ENCODE assay signal across 8 mouse cellular contexts in the genomic region with DNA sequence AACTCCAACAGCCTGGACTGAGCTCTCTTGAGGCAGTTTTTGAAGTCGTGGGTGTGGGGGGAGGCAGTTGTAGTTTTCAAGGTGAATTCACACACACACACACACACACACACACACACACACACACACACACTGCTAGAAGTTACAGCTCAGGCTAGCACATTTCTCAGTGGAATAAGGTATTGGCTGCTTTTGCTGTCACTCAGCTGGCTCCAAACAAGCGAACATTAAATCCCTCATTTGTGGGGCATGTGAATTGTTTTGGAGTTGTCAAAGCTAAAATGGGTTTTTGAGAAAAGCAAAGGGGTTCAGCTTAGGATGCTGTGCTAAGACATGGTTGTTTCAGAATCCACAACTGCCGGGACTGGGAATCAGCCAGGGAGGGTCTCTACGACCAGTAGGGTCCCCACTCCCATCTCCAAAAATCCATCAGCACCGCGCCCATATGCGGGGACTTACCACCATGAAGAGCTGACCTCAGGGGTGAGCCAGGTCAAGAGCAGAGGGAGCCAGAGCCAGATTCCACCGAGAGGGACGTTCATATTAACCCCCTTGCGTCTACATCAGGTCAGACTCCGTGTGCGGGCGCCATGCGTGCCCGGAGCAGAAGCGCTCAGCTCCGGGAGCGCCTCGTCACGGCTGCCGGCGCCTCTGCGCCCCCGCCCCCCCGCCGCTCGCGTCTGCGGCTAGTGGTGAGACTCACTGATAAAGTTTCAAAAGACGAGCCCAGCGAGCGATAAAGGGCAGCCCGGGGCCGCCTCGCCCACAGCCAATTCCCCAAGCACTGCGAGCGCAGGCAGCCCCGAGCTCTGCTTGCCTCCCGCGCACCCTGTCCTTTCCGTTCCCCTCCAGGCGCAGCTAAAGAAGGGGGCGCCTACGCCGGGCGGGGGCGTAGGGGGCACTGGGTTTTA. TPM values are rescaled to one million over a fixed set of nuclear protein-coding genes. Genes with fewer than 3 reads are reported as not detected.
A peak's percentile ranks its signal among the peaks of the same experiment; 100 is the strongest.
DNase-seq lines count a peak whose midpoint lies in the region; ATAC-seq and TF ChIP-seq lines count a peak whose summit lies in the region.

A gene (minus strand): TSS at position 840 of the 911 bp plus-strand sequence.

- DNase-seq in gastrocnemius, postnatal 10 days: peak; percentile 12
- no peak for DNase-seq in gastrocnemius, adult 8-10 months (ENCODE audit: low spot score in 2 of 2)
- peak; percentile 42 for DNase-seq in G1E (ENCODE audit: low spot score)
- no peak for DNase-seq in hindbrain, embryonic 14.5 days (ENCODE audit: low spot score)
- no peak for DNase-seq in spleen, postnatal 10 days (ENCODE audit: low spot score in 2 of 2)

- peak within 1 kb of the TSS; percentile 65 for H3K9ac ChIP-seq in embryonic facial prominence, embryonic 13.5 days
- peak within 1 kb of the TSS; percentile 45 for H3K9ac ChIP-seq in hindbrain, embryonic 14.5 days
- H3K9ac ChIP-seq in lung, embryonic 16.5 days (ENCODE audit: low read length): peak within 1 kb of the TSS; percentile 69
- no peak within 1 kb of the TSS; the same call in 1 of the 2 replicates for H3K9ac ChIP-seq in stomach, embryonic 14.5 days (replicated peaks; ENCODE audit: low read depth, low read length)

- peak within 1 kb of the TSS; percentile 95 for H3K4me2 ChIP-seq in embryonic facial prominence, embryonic 13.5 days
- peak within 1 kb of the TSS; percentile 78 for H3K4me2 ChIP-seq in hindbrain, embryonic 14.5 days (replicated peaks)
- peak within 1 kb of the TSS; percentile 80 for H3K4me2 ChIP-seq in lung, embryonic 16.5 days (ENCODE audit: low read depth, low read length)
- peak within 1 kb of the TSS; percentile 88 for H3K4me2 ChIP-seq in stomach, embryonic 14.5 days (replicated peaks; ENCODE audit: low read depth, low read length)

- TF ChIP-seq CTCF in G1E (IDR thresholded peaks at IDR 0.05; ENCODE audit: low read depth, low read length): no peak

- H3K27me3 ChIP-seq in G1E (ENCODE audit: insufficient read depth, low read length): peaks cover 46% of the 10 kb centered on the region
- H3K27me3 ChIP-seq in embryonic facial prominence, embryonic 13.5 days: peaks cover 48% of the 10 kb centered on the region
- H3K27me3 ChIP-seq in hindbrain, embryonic 14.5 days (ENCODE audit: control insufficient read depth, insufficient read depth, low read length): peaks cover 53% of the 10 kb centered on the region
- peaks cover 34% of the 10 kb centered on the region for H3K27me3 ChIP-seq in lung, embryonic 16.5 days (ENCODE audit: control insufficient read depth, insufficient read depth, low read depth, low read length)
- H3K27me3 ChIP-seq in stomach, embryonic 14.5 days (ENCODE audit: control insufficient read depth, insufficient read depth, low read length): peaks cover 17% of the 10 kb centered on the region

- ATAC-seq in G1E (ENCODE audit: extremely low read depth, insufficient number of reproducible peaks, low FRiP score, poor library complexity, severe bottlenecking): peak; percentile 66
- peak; percentile 60; the same call in 1 of the 2 replicates for ATAC-seq in embryonic facial prominence, embryonic 13.5 days (ENCODE audit: insufficient number of reproducible peaks, insufficient read depth, low FRiP score, low TSS enrichment, low read depth)
- no peak; the same call in 1 of the 2 replicates for ATAC-seq in hindbrain, embryonic 14.5 days (ENCODE audit: low FRiP score)
- ATAC-seq in lung, embryonic 16.5 days (ENCODE audit: low read depth): peak; percentile 48
- ATAC-seq in stomach, embryonic 14.5 days (ENCODE audit: insufficient number of reproducible peaks, insufficient read depth, low FRiP score, low read depth): peak; percentile 59; the same call in 1 of the 2 replicates

- H3K9me3 ChIP-seq in G1E (replicated peaks): no peaks in the 10 kb centered on the region
- H3K9me3 ChIP-seq in embryonic facial prominence, embryonic 13.5 days: no peaks in the 10 kb centered on the region
- H3K9me3 ChIP-seq in hindbrain, embryonic 14.5 days (ENCODE audit: control insufficient read depth, low read length): no peaks in the 10 kb centered on the region
- no peaks in the 10 kb centered on the region for H3K9me3 ChIP-seq in lung, embryonic 16.5 days (ENCODE audit: control insufficient read depth, low read length)
- H3K9me3 ChIP-seq in stomach, embryonic 14.5 days (ENCODE audit: control insufficient read depth, low read depth, low read length): no peaks in the 10 kb centered on the region

- no peaks in the 10 kb centered on the region for H3K36me3 ChIP-seq in G1E (replicated peaks)
- no peaks in the 10 kb centered on the region for H3K36me3 ChIP-seq in embryonic facial prominence, embryonic 13.5 days
- H3K36me3 ChIP-seq in hindbrain, embryonic 14.5 days (replicated peaks; ENCODE audit: control insufficient read depth, insufficient read depth): no peaks in the 10 kb centered on the region
- no peaks in the 10 kb centered on the region for H3K36me3 ChIP-seq in lung, embryonic 16.5 days (ENCODE audit: control insufficient read depth, insufficient read depth, low read length)
- H3K36me3 ChIP-seq in stomach, embryonic 14.5 days (ENCODE audit: control insufficient read depth, insufficient read depth, low read length): no peaks in the 10 kb centered on the region

- H3K27ac ChIP-seq in embryonic facial prominence, embryonic 13.5 days: no peak within 1 kb of the TSS
- no peak within 1 kb of the TSS for H3K27ac ChIP-seq in hindbrain, embryonic 14.5 days
- H3K27ac ChIP-seq in lung, embryonic 16.5 days (ENCODE audit: low read length): peak within 1 kb of the TSS; percentile 89
- no peak within 1 kb of the TSS for H3K27ac ChIP-seq in stomach, embryonic 14.5 days (ENCODE audit: low read length)

- WGBS in embryonic facial prominence, embryonic 13.5 days: under 1% methylated on average over 46 of the region's 47 CpGs
- under 1% methylated on average over 47 of the region's 47 CpGs for WGBS in hindbrain, embryonic 14.5 days
- WGBS in lung, embryonic 16.5 days: under 1% methylated on average over 47 of the region's 47 CpGs
- WGBS in stomach, embryonic 14.5 days: 1% methylated on average over 46 of the region's 47 CpGs

- peaks cover 23% of the 10 kb centered on the region for H3K4me1 ChIP-seq in G1E (ENCODE audit: insufficient read depth, low read depth, low read length)
- H3K4me1 ChIP-seq in embryonic facial prominence, embryonic 13.5 days: peaks cover 25% of the 10 kb centered on the region
- peaks cover 10% of the 10 kb centered on the region for H3K4me1 ChIP-seq in hindbrain, embryonic 14.5 days (replicated peaks; ENCODE audit: control insufficient read depth, insufficient read depth, low read length)
- peaks cover 12% of the 10 kb centered on the region for H3K4me1 ChIP-seq in lung, embryonic 16.5 days (replicated peaks; ENCODE audit: control insufficient read depth, insufficient read depth, low read length)
- peaks cover 8% of the 10 kb centered on the region for H3K4me1 ChIP-seq in stomach, embryonic 14.5 days (ENCODE audit: control insufficient read depth, insufficient read depth, low read length)

- H3K4me3 ChIP-seq in G1E (ENCODE audit: low read depth, low read length): peak within 1 kb of the TSS; percentile 63
- peak within 1 kb of the TSS; percentile 54 for H3K4me3 ChIP-seq in embryonic facial prominence, embryonic 13.5 days
- H3K4me3 ChIP-seq in hindbrain, embryonic 14.5 days (replicated peaks; ENCODE audit: low read length): peak within 1 kb of the TSS; percentile 43
- H3K4me3 ChIP-seq in lung, embryonic 16.5 days (ENCODE audit: low read length): peak within 1 kb of the TSS; percentile 55
- peak within 1 kb of the TSS; percentile 46 for H3K4me3 ChIP-seq in stomach, embryonic 14.5 days (ENCODE audit: low read depth, low read length)

RNA-seq across cellular contexts. Expression of the gene that starts here (rescaled TPM):
- 1 to 10 TPM in 1 of 2 experiments, under 1 TPM in 1; 0.54 to 1.2 TPM for total RNA-seq in gastrocnemius, postnatal 10 days (2021)
- total RNA-seq in gastrocnemius, adult 8-10 months (2022): under 1 TPM in 2 of 4 experiments, not detected in 2; 0.21 to 0.34 TPM
- 0.44 and 1.4 TPM in 2 replicates for total RNA-seq in G1E (2014; fragmentation: Nextera tagmentation)
- 0.23 and 0.49 TPM in 2 replicates for total RNA-seq in G1E (2017)
- 0.04 TPM in 2 replicates for polyA plus RNA-seq in G1E (2012)
- 3.6 and 4.3 TPM in 2 replicates for polyA plus RNA-seq in embryonic facial prominence, embryonic 13.5 days (2015; fragmentation: Nextera tagmentation; extraction: Ambion mirVana)
- polyA plus RNA-seq in hindbrain, embryonic 14.5 days (2014; fragmentation: Nextera tagmentation; extraction: Ambion mirVana): 0.08 and 0.23 TPM in 2 replicates
- polyA plus RNA-seq in lung, embryonic 16.5 days (2015; fragmentation: Nextera tagmentation; extraction: Ambion mirVana): 76.8 and 77.2 TPM in 2 replicates
- 3.1 and 3.8 TPM in 2 replicates for polyA plus RNA-seq in stomach, embryonic 14.5 days (2014; fragmentation: Nextera tagmentation; extraction: Ambion mirVana)

Comparison
In these comparisons a context has a peak if more than half of its experiments do, and no peak if none do; other contexts are left out.
1. RNA of the gene that starts here (polyA plus RNA-seq): 76.8 to 77.2 TPM in lung, embryonic 16.5 days; 3.1 to 3.8 TPM in stomach, embryonic 14.5 days, 3.6 to 4.3 TPM in embryonic facial prominence, embryonic 13.5 days, 0.08 to 0.23 TPM in hindbrain, embryonic 14.5 days and 0.04 TPM in G1E; every median in the first group is over 10 times any median in the second.
2. DNase-seq: peak in gastrocnemius, postnatal 10 days (single experiment) and G1E (single experiment); none in gastrocnemius, adult 8-10 months (0 of 2), hindbrain, embryonic 14.5 days (single experiment) and spleen, postnatal 10 days (0 of 2).
3. Peak in every context shown above with its lines, with median percentiles within 50 percentile points of each other: H3K4me3 ChIP-seq and H3K4me2 ChIP-seq.